Mouse (Mus musculus): ENCODE measurements around the gene Slc25a41.

Gene Slc25a41

GRCm38 (mm10) chr17:56990966-56991365 lies 50.5 kb downstream of the Slc25a41 start:
- no peak for DNase-seq (ENCODE audit: low read depth)

DNA sequence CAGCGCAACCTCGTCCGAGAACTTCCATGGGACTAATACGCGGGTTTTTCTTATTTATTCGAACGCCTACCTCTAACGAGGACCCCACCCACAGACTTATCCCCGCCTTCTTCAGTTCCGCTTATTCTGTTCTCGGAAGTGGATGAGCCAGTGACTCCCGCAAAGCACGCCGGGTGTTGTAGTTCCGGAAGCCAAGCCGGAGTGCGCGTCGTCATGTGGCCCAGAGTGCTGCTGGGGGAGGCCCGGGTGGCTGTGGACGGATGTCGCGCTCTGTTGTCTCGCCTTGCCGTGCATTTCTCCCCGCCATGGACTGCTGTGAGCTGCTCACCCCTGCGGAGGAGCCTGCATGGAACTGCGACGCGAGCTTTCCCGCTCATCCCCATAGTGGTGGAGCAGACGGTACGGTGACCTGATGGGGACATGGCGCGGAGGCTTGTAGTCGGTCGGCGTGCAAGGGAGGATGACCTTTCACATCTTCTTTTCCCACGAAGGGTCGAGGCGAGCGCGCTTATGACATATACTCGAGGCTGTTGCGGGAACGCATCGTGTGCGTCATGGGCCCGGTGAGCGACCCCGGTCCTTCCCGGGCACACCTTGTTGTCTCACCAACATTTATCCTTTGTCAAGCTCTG lies 51.2 kb downstream of the Slc25a41 start, which contains the start of gene Clpp:
Gene Clpp, plus strand, starts transcription at position 191 of the 632 bp plus-strand sequence.
- DNase-seq (ENCODE audit: low read depth): peak; percentile 97

GRCm38 (mm10) chr17:56989467-56990114 lies 51.9 kb downstream of the Slc25a41 start:
- no peak for DNase-seq (ENCODE audit: low read depth)

DNA sequence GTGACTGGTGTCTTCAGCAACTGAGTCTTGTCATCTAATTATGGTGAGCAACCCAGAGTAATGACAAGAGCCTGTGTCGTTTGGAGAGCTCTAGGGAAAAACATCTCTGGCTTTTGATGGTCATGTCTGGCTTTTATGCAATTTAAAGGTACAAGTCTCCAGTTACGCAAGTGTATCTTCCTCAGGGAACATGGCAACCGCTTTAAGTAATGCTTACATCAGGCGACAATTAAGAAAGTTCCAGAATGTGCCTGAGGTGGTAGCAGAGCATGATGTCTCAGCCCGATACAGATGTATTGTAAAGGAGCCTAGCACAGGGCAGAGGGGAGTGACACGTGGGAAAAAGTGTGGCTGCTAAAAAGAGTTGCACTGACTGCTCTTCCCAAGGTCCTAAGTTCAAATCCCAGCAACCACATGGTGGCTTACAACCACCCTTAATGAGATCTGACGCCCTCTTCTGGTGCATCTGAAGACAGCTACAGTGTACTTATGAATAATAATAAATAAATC lies 52.5 kb downstream of the Slc25a41 start:
- DNase-seq (ENCODE audit: low read depth): no peak

DNA sequence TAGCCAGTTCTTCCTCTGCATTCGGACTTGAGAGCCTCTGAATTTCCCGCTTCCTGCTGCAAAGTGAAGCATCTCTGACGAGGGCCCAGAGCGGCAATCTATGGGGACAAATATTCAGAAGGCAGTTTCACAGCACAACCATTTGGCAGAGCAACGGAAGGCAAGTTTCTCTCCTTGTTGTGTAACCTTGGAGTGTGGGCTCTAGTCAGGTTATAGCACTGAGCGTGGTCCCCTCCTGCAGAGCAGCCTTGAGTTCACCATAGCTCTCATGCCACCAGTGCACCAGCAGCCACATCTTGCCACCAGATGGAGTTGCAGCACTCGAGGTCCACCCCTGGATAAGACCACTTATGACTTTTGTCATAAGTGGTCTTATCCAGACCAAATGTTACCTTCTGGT lies 53.0 kb downstream of the Slc25a41 start:
- DNase-seq (ENCODE audit: low read depth): no peak

GRCm38 (mm10) chr17:56986105-56986805 lies 55.2 kb downstream of the Slc25a41 start:
- no peak for DNase-seq (ENCODE audit: low read depth)

DNA sequence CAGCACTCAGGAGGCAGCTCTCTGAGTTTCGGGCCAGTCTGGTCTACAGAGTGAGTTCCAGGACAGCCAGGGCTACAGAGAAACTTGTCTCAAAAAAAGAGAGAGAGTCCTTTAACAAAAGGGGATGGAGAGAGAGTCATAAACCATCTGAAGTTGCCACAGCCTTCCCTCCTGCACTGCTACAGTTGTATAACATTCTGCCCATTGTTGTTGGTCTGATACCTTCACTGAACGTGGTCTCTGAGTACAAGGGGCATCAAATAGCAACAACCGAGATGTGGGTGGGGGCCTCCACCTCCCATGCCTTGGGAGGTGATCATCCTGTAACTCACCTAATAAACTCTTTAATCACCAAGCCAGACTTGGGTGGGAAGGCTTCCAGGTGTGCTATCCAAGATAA lies 55.8 kb downstream of the Slc25a41 start:
- no peak for DNase-seq (ENCODE audit: low read depth)

GRCm38 (mm10) chr17:56984886-56985285 lies 56.6 kb downstream of the Slc25a41 start:
- DNase-seq (ENCODE audit: low read depth): no peak

Data from naive thymus-derived CD4-positive, alpha-beta T cell, adult 2 months (primary cell).